Mouse (Mus musculus): ENCODE results near the gene Tusc2.

Tusc2 gene

GRCm38 (mm10) chr9:107612191-107612944 is 49.3 kb downstream of the Tusc2 start:
- peak; percentile 99 to 100 for DNase-seq

GRCm38 (mm10) chr9:107612945-107613569 is 50.0 kb downstream of the Tusc2 start:
- no peak for DNase-seq

DNA sequence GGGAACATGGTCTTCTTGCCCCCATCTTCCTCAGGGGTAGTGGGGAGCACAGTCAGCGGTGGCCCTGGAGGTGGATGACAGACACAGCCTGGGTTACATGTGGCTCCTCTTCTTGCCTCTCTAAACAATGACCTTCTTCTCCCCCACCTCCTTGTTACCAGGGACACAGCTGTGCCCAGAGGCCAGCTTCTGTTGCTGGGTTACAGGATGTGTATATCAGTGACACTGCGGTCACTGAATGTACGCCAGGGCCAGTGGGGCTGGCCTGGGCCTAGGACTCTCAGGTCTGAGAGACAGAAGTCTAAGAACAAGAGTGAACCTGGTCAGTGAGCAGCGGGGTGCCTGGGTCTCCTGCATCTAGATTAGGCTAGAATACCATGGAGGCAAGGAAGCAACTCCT is 52.0 kb downstream of the Tusc2 start:
- DNase-seq: no peak
